Mouse (Mus musculus) embryo, embryonic 9.5 days (tissue): Measurements from ENCODE around the gene Rplp1.

ENCODE experiments used
- DNase-seq: peaks from one replicate; pipeline ENCODE4 v3.0.0-alpha.2; 2017; ENCODE audit errors: extremely low spot score

Rplp1 gene

GRCm38 (mm10) chr9:61911300-61912128 is 2.8 kb downstream of the Rplp1 start:
- peak; percentile 39 for DNase-seq

DNA sequence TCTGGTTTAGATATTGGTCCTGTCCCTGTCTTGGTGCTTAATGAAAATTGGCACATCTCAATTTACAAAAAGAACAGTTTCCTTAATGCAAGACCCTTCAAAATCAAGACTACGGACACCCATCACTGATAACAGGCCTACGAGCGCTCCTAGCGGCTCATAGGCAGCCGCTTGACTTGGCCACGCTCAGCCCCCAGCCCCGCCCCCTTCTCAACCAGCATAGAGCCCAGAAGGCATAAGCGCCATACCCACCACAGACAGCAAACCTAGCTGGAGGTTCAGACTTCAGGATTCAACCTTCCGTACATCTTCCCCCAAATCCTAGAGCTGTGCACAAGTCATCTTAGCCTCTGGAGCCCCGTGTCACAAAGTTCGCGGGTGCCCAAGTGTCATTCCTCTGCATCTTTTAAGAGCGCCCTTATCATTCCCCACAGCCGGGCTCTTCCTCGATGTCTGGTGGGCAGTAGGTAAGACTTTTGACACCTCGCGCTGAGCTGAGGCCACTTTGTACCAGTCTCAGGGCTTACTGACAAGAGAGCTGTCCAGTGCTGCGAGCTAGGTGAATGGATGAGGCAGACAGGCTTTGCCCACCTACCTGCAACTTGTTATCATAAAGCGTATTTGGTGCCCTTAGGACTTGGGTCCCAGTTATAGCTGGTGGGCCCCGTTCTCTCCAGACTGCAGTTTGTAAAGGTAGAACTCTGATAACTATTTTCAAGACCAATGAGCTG is 3.7 kb downstream of the Rplp1 start:
- peak; percentile 56 for DNase-seq

DNA sequence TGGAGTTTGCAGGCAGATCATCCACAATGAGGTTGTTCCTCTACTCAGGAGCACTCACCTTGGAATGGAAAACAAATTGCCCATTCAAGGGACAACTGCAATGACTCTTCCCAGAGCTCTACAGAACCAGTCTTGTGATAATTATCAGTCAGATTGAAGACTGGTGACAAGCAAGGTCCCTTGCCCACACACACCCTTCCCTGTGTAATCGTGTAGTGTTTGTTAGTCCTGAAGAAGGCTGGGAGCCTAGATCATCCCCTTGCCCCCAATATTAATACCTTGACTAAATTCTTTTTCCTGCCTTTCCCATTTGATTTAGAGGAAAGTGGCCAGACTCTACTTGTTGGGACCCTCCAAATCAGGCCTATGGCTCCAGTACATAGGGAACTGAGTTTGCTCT is 4.7 kb downstream of the Rplp1 start:
- DNase-seq = no peak

GRCm38 (mm10) chr9:61908832-61909407 is 5.4 kb downstream of the Rplp1 start:
- no peak for DNase-seq

GRCm38 (mm10) chr9:61908341-61908740 is 6.0 kb downstream of the Rplp1 start:
- no peak for DNase-seq

DNA sequence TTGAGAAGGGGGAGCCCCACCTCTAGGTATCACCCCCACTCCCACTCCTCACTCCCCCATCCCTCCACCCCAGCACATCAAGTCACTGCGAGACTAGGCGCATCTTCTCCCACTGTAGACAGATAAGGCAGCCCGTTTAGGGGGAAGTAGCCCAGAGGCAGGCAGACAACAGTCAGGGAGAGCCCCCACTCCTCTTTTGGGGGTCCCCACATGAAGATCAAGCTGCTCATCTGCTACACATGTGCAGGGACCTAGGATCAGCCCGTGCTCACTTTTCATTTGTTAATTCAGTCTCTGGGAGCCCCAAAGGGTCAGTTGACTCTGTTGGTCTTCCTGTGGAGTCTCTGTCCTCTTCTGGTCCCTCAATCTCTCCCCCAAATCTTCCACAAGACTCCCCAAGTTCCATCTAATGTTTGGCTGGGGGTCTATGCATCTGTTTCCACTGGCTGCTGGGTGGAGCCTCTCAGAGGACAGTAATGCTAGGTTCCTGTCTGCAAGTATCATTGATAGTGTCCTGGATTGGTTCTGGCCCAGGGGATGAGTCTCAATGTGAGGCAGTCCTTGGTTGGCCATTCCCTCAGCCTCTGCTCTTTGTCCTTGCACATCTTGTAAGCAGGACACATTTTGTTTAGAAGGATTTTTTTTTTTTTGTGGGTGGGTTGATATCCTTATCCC is 6.6 kb downstream of the Rplp1 start:
- no peak for DNase-seq

DNA sequence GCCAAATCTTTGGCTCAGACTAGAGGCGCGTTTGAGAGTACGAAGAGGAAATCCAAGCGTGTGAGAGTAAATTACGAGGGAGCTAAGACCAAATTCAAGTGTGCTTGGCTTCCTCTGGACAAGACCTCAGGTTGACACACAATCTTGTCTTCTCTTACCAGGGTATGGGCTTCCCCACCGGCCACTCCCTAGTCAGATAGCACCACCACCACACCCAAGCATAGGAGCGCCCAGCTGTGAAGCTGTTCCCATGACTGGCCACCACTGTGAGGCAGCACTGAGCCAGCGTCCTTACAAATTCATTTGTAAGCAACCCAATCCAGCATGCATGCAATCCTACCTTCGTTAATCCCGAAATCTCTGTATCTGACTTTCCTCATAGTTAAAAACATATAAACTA is 7.4 kb downstream of the Rplp1 start:
- peak; percentile 37 for DNase-seq

DNA sequence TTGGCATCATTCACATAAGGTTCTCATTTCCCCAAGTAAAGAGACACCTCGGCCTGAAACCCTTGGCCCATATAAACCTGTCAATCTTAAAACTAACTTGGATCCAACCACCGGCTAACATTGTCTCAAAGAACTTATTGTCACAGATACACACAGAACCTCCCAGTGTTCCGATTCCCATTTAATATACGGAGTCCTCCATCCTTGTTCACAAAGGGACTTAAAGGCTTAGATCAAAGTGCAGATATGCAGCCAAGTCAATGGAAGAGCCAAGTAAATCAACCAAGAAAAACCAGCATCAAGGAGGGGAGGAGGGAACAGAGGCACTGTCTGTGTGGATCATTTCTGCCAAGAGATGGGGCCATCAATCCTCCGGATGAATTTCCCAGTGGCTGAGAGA is 8.8 kb downstream of the Rplp1 start:
- no peak for DNase-seq

- no peak for DNase-seq
These were observed 10.1 kb downstream of the Rplp1 start for GRCm38 (mm10) chr9:61904201-61904600.

GRCm38 (mm10) chr9:61902445-61902844 is 11.9 kb downstream of the Rplp1 start:
- DNase-seq = no peak

DNA sequence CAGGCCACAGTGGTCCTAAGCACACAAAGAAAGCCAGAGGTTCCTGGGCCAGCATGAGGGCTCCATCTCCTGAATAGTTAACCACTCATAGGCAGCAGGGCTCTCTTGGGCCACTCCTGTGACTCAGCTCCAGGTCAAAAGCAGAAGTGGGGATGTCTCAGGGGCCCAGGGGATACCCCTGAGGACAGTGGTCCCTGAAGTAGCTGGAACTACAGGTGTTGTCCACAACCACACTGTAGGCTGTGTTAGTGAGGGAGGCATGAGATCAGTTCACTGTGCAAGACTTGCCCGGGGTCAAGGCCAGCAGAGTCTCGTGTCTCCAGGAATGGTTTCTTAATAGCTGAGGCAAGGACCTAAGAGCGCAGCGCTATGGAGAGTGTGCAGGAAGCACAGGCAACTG is 12.8 kb downstream of the Rplp1 start:
- DNase-seq = no peak

DNA sequence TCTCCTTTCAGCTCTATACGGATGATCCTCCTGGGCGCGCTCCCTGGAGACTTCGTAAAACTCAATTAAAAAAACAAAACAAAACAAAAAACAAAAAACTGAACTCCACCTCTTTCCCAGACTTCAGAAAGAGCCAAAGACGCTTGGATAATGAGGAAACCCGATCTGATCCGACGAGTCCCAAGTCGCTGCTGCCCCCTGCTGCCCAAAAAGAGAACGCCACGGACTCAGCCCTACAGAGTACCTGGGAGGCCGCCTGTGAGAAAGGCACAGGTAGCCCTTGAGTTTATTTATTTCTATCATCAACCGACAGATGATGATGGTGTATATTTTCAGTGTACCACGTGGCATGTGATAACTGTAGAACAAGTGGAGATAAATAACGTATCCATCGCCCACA is 14.5 kb downstream of the Rplp1 start:
- DNase-seq = peak; percentile 76

DNA sequence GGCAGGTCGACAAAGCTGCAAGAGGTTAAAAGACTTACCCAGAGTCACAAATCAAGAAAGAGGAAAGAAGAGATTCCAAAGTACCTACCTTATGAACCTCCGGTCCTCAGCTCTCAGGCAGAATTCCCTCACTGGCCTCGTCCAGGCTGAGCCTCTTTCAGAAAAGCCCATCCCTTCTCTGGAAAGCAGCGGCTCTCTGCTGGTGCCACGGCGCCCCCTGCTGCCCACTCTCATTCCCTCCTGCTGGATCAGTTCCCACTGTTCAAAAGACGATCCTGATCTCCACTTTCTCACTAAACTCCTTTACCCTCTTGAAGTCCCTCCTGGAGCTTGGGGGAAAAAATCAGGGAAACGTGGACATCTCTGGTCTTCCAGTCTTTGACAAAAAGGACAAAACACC is 15.9 kb downstream of the Rplp1 start:
- peak; percentile 85 for DNase-seq

GRCm38 (mm10) chr9:61895014-61895413 is 19.3 kb downstream of the Rplp1 start:
- DNase-seq = no peak

- DNase-seq = no peak
These were observed 24.5 kb downstream of the Rplp1 start for GRCm38 (mm10) chr9:61889855-61890254.

- no peak for DNase-seq
These were observed 26.5 kb downstream of the Rplp1 start for GRCm38 (mm10) chr9:61887661-61888379.

GRCm38 (mm10) chr9:61885964-61886363 is 28.4 kb downstream of the Rplp1 start:
- no peak for DNase-seq

GRCm38 (mm10) chr9:61884936-61885335 is 29.4 kb downstream of the Rplp1 start:
- DNase-seq = no peak

DNA sequence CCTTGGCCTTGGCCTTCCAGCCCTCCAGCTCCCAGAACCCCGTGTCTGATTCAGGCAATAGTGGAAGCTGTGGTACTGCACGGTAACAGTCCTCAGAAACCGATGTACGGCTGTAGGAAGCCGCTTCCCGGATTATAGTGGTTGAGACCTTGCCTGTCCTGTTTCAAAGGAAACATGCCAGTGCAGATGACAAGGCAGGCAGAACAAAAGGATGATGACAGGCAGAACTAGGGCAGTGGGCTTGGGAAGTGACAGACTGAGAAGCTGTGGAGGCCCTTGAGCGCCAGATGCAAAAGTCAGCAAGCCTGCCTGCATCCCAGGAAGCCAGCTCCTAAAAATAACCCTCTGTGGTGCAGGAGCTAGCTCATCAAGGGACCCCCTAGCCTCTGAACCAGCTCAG is 30.0 kb downstream of the Rplp1 start:
- no peak for DNase-seq

DNA sequence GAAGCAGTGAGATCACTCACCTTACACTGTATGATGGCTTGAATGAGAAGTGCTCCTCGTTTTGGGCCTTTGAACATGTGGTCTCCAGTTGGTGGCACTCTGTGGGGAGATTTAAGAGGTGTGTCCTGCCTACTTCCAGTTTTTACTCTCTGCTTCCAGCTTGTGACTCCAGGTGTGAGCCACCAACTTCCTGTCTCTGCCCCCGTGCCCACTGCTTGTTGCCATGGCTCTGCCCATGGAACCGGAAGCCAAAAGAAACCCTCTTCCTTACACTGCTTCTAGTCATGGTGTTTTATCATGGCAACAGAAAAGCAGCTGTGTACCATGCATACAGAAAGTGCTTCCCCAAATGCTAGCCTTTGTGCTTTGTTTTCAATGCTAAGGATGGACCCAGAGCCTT is 32.2 kb downstream of the Rplp1 start:
- DNase-seq = no peak

- peak; percentile 80 for DNase-seq
These were observed 35.5 kb downstream of the Rplp1 start for GRCm38 (mm10) chr9:61878889-61879288.
